Mouse (Mus musculus) kidney, postnatal 0 days (tissue): ENCODE data around the gene Terb1. TPM values are rescaled to one million over a fixed set of nuclear protein-coding genes. Genes with fewer than 3 reads are reported as not detected.
A peak's percentile ranks its signal among the peaks of the same experiment; 100 is the strongest.

Source experiments
- ATAC-seq: fragments of 200-750 bp; cut with Nextera tagmentation; replicated peaks from 2 replicates; pipeline ENCODE4 v1.8.0; 2017; ENCODE audit warnings: low read depth, moderate number of reproducible peaks, moderate TSS enrichment, moderate library complexity; ENCODE audit not compliant: low FRiP score
- DNase-seq: peaks from one replicate; pipeline ENCODE4 v3.0.0-alpha.2; 2016; ENCODE audit warnings: low spot score
- H3K27ac ChIP-seq: fragments of 300-500 bp; sonication (generic); 2 replicates; pipeline ENCODE4 v1.5.1; 2014; ENCODE audit warnings: mild to moderate bottlenecking
- H3K27me3 ChIP-seq: fragments of 300-500 bp; sonication (generic); 2 replicates; pipeline ENCODE4 v1.6.1; 2014; ENCODE audit warnings: low read length, mixed read lengths; ENCODE audit not compliant: insufficient read depth
- H3K36me3 ChIP-seq: fragments of 300-500 bp; sonication (generic); 2 replicates; pipeline ENCODE4 v1.6.1; 2014; ENCODE audit warnings: low read length, mixed read lengths; ENCODE audit not compliant: insufficient read depth
- H3K4me1 ChIP-seq: fragments of 300-500 bp; sonication (generic); replicated peaks from 2 replicates; pipeline ENCODE4 v1.6.1; 2014; ENCODE audit warnings: antibody characterized with exemption, low read length, mixed read lengths; ENCODE audit not compliant: insufficient read depth
- H3K4me2 ChIP-seq: fragments of 300-500 bp; sonication (generic); 2 replicates; pipeline ENCODE4 v1.6.1; 2014; ENCODE audit warnings: mild to moderate bottlenecking, low read length, moderate library complexity, mixed read lengths
- H3K4me3 ChIP-seq: fragments of 300-500 bp; sonication (generic); replicated peaks from 2 replicates; pipeline ENCODE4 v1.5.1; 2014; ENCODE audit warnings: low read depth, low read length
- H3K9ac ChIP-seq: fragments of 300-500 bp; sonication (generic); 2 replicates; pipeline ENCODE4 v1.6.1; 2014; ENCODE audit warnings: low read depth, low read length
- H3K9me3 ChIP-seq: fragments of 300-500 bp; sonication (generic); replicated peaks from 2 replicates; pipeline ENCODE4 v1.6.1; 2016; ENCODE audit warnings: low read length, inconsistent platforms, mixed read lengths
- CTCF ChIP-seq: IDR thresholded peaks from 2 replicates; pipeline ENCODE4 v1.5.1; 2016; ENCODE audit warnings: antibody characterized with exemption, low read depth, mild to moderate bottlenecking, moderate library complexity
- WGBS: fragments of 180-500 bp; shearing (Covaris S2); extraction: QIAGEN DNeasy Blood & Tissue Kit; methylation state at CpG from one replicate; pipeline ENCODE4 v1.1.7; 2014; 5-methylcytosine and 5-hydroxymethylcytosine counted together
- polyA plus RNA-seq: library from polyadenylated mRNA; unstranded; fragments of >200 nt; fragmentation: Nextera tagmentation; extraction: Ambion mirVana; gene quantifications from 2 replicates; pipeline ENCODE4 v1.2.1, GENCODE M21; 2015

The Terb1 gene
- polyA plus RNA-seq, 1 experiment from 2014 or later = 0.54 TPM

- ATAC-seq = no peak
Observed at GRCm38 (mm10) chr8:104427703-104428102, 82.0 kb downstream of the Terb1 start.

GRCm38 (mm10) chr8:104422313-104422712 lies 87.4 kb downstream of the Terb1 start:
- DNase-seq (no peak), ATAC-seq (no peak)
- H3K4me2 ChIP-seq = no peak overlapping the region
- no peaks in the 10 kb centered on the region for H3K9me3 ChIP-seq
- 80% methylated on average over 6 of the region's 6 CpGs for WGBS
- no peak overlapping the region for H3K9ac ChIP-seq
- no peak for TF ChIP-seq CTCF
- H3K27me3 ChIP-seq = no peaks in the 10 kb centered on the region
- no peak overlapping the region for H3K27ac ChIP-seq
- H3K4me1 ChIP-seq = no peaks in the 10 kb centered on the region
- no peak overlapping the region for H3K4me3 ChIP-seq
- peaks cover 80% of the 10 kb centered on the region for H3K36me3 ChIP-seq

More at GRCm38 (mm10) chr8:104427703-104428102, 82.0 kb downstream of the Terb1 start:
- Histone ChIP-seq H3K36me3 (peaks cover 84% of the 10 kb centered on the region), H3K4me2 (no peak overlapping the region), H3K4me1 (no peaks in the 10 kb centered on the region), H3K4me3 (no peak overlapping the region), H3K9ac (no peak overlapping the region), H3K27me3 (no peaks in the 10 kb centered on the region), H3K9me3 (no peaks in the 10 kb centered on the region), H3K27ac (no peak overlapping the region)
- no peak for TF ChIP-seq CTCF
- WGBS = 91% methylated on average over 13 of the region's 13 CpGs
- no peak for DNase-seq

GRCm38 (mm10) chr8:104416022-104416421 lies 93.7 kb downstream of the Terb1 start:
- H3K9me3 ChIP-seq = no peaks in the 10 kb centered on the region
- H3K27me3 ChIP-seq = no peaks in the 10 kb centered on the region
- H3K4me1 ChIP-seq = no peaks in the 10 kb centered on the region
- H3K4me3 ChIP-seq = no peak overlapping the region
- no peak overlapping the region for H3K4me2 ChIP-seq
- 77% methylated on average over 6 of the region's 6 CpGs for WGBS
- ATAC-seq (no peak), DNase-seq (no peak)
- H3K27ac ChIP-seq = no peak overlapping the region
- TF ChIP-seq CTCF = no peak
- no peak overlapping the region for H3K9ac ChIP-seq
- peaks cover 28% of the 10 kb centered on the region for H3K36me3 ChIP-seq

GRCm38 (mm10) chr8:104414204-104414603 lies 95.5 kb downstream of the Terb1 start:
- H3K9me3 ChIP-seq = no peaks in the 10 kb centered on the region
- peak; percentile 56 for DNase-seq
- no peaks in the 10 kb centered on the region for H3K27me3 ChIP-seq
- WGBS = 53% methylated on average over 3 of the region's 3 CpGs
- H3K4me2 ChIP-seq = no peak overlapping the region
- TF ChIP-seq CTCF = peak; percentile 51; the same call in 1 of the 2 replicates
- no peak overlapping the region for H3K9ac ChIP-seq
- H3K4me1 ChIP-seq = no peaks in the 10 kb centered on the region
- no peak overlapping the region for H3K27ac ChIP-seq
- peaks cover 12% of the 10 kb centered on the region; the same call in 1 of the 2 replicates for H3K36me3 ChIP-seq
- peak; percentile 33 for ATAC-seq
- H3K4me3 ChIP-seq = no peak overlapping the region

- Histone ChIP-seq H3K9me3 (no peaks in the 10 kb centered on the region), H3K27me3 (no peaks in the 10 kb centered on the region), H3K9ac (no peak overlapping the region), H3K36me3 (peaks cover 10% of the 10 kb centered on the region; the same call in 1 of the 2 replicates), H3K4me2 (no peak overlapping the region), H3K4me3 (no peak overlapping the region), H3K27ac (no peak overlapping the region), H3K4me1 (no peaks in the 10 kb centered on the region)
- 61% methylated on average over 4 of the region's 4 CpGs for WGBS
- no peak for ATAC-seq
- DNase-seq = no peak
- TF ChIP-seq CTCF = no peak
Observed at GRCm38 (mm10) chr8:104413770-104414169, 95.9 kb downstream of the Terb1 start.

- H3K9ac ChIP-seq = no peak overlapping the region
- no peaks in the 10 kb centered on the region for H3K9me3 ChIP-seq
- H3K27me3 ChIP-seq = no peaks in the 10 kb centered on the region
- 33% methylated on average over 7 of the region's 7 CpGs for WGBS
- H3K4me1 ChIP-seq = no peaks in the 10 kb centered on the region
- no peak overlapping the region for H3K4me3 ChIP-seq
- no peak overlapping the region for H3K4me2 ChIP-seq
- no peak for ATAC-seq
- no peak for TF ChIP-seq CTCF
- no peak overlapping the region for H3K27ac ChIP-seq
- H3K36me3 ChIP-seq = 0 out of 2 replicates have a peak, but pooled peaks cover 5% of the 10 kb centered on the region
- peak; percentile 84 for DNase-seq
Observed at GRCm38 (mm10) chr8:104412805-104413532, 96.7 kb downstream of the Terb1 start.
